Mouse (Mus musculus): ENCODE measurements around the gene Steap3.

DNA sequence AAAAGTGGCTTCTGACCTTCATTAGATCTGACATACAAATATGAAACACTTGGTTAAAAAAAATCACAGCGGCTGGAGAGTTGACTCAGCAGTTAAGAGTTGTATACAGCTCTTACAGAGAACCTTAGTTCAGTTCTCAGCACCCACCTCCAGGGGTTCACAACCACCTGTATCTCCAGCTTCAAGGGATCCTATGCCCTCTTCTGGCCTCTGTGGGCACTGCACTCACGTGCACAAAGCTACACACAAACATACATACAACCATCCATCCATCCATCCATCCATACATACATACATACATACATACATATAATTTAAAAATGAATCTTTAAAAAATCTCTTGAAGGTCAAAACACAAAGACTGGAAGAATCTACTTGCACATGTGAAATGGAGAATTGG is 82.2 kb downstream of the Steap3 start:
- TF ChIP-seq CTCF (IDR thresholded peaks at IDR 0.05; ENCODE audit: low read depth, low read length) (peak; percentile 14), EP300 (IDR thresholded peaks at IDR 0.05; ENCODE audit: insufficient read depth, low read depth, low read length) (no peak), POLR2A (IDR thresholded peaks at IDR 0.05; ENCODE audit: insufficient read depth, low read length) (no peak)
